Mouse (Mus musculus): ENCODE results near the gene Fgfr2.

DNA sequence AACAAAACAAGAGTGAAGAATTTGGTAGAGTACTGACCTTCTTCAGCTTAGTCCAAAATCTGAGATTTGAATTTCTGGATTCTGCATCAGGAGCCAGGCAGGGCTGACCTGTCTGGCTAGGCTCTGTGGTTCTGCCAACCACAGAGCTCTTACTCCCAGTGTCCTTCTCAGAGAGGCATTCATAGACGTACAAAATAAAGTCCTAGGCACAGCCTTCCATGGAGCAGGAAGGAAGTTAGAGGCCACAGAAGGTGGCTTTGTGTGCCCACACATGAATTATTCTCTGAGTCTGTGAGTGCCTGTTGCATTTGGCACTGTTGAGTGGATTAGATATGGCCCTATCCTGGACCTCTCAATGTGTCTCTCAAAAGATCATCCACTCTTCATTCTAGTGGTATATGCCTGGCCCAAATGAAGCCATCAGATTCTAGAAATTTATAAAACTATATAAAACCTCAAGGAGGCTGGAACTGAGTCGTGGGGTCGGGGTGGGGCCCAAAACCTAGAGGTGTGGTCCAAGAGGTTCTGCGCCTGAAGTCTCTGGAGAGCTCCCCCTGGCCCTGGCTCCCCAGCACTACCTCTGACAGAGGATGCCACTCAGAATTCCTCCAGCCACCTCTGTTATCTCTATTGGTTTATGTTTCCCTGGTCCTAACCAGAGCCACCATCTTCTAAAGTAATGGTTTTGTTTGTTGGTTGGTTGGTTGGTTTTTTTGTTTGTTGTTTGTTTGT is 234.5 kb downstream of the Fgfr2 start:
- TF ChIP-seq CTCF (IDR thresholded peaks at IDR 0.05; ENCODE audit: control insufficient read depth, insufficient read depth, insufficient replicate concordance, low read depth, low read length) (no peak), POLR2A (IDR thresholded peaks at IDR 0.05; ENCODE audit: control insufficient read depth, low read depth, low read length) (no peak)
